Mouse (Mus musculus) urinary bladder, adult 2 months (tissue): ENCODE measurements around the gene Arid2. TPM values are rescaled to one million over a fixed set of nuclear protein-coding genes. Genes with fewer than 3 reads are reported as not detected.
"Not testable (repeated sequence)": the region's sequence is repeated elsewhere in the genome, so short reads cannot be mapped to it uniquely, and the experiment has no call there.

Experiments used
- DNase-seq: peaks from one replicate; pipeline ENCODE4 v3.0.0; 2022; ENCODE audit warnings: low spot score
- polyA plus RNA-seq: library from polyadenylated mRNA; depleted of rRNA; stranded (reverse); fragments of >200 nt; gene quantifications from 2 replicates; pipeline ENCODE4 v1.2.3, GENCODE M21; 2012

Gene Arid2
- polyA plus RNA-seq, 1 experiment = 14.1 TPM

DNA sequence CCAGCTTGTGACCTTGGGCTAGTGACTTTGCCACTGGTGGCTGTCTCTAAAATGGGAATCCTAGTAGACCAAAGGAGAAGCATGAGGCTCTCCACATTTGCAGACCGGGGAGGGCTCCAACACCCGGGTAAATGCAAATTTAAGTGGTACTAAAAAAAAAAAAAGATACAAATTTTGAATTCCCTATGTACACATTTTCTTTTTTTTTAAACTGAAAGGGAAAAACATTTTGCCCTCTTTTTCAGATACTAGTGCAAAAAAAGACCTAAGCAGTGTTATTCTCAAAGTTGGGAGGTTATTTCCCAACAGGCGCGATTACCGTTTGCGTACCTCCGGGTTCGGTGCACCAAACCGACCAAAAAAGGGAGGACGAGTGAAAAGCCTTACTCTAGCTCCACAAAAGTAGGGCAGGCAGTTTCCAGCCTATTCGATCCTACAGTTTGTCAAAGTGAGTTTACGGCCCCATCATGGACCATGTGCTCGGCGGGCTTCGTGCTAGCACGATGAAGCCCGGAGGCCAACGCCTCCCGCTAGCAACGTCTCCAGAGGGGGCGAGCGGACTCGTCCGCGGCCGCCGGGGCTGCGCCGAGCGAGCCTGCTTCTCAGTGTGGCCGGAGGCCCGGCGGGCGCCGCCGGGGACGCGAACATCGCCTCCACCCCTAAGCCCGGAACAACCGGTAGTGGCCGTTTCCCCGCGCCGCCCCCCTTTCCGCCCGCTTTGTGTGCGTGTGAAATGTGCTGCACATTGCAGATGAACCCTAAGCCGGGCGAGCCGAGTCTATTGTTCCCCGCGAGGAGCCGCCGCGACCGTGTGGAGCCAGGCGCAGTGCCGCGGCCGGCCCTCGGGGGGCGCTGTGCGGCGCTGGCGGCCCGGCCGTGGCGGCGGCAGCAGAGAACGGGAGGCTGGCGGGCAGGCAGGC lies 1.0 kb upstream of the Arid2 start:
- DNase-seq = peak; percentile 95

DNA sequence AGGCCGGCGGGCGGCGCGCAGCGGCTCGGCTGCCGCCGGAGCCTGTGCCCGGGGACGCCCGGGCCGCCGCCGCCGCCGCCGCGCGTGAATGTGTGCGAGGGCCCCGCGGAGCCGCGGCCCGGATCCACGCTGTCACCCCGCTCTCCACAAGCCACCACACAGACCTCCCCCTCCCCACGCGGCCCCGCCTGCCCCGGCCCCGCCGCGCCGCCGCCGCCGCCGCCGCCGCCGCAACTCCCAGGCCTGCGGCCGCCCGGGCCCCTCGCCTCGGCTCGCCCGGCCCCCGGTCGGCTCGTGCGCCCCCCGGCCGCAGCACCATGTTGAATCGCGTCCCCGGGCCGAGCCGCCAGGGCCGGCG lies 404 bp upstream of the Arid2 start:
- DNase-seq = no peak

DNA sequence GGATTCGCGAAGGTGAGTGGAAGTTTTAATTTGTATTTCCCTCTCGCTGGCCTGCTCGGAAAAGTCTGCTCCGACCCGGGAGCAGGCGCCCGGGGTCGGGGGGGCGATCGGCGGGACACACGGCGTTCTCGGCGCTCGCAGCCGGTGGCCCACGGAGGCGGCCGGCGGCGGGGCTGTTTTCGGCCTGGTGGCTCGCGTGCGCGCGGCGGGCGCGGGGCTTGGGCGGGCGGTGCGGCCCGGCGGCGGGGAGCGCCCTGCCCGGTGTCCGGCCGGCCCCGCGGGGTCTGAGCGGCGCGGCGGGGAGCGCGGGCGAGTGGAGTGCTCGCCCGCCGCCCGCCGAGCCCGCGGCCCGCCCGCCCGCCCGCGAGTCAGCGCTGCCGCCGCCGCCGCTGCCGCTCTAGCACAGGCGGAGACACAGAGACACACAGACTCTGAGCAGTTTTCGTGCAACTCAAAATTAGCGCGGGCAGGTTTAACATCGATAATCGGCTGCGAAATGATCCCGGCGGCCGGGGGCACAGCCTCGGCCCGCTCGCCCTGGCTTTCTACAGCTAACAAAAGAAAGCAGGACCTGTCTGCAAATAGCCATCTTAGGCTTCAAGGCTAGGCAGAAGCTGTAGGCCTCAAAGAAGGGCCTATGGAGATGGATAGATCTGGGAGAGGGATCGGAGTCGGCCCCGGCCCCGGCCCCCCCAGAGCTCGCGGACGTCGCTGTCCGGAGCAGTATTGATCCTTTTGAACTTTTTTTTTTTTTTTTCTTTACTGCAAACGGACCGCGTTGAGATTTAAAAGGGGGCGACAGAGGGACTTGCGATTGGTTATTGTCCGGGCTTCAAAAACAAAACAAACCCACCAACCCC lies 888 bp downstream of the Arid2 start:
- peak; percentile 58 for DNase-seq

DNA sequence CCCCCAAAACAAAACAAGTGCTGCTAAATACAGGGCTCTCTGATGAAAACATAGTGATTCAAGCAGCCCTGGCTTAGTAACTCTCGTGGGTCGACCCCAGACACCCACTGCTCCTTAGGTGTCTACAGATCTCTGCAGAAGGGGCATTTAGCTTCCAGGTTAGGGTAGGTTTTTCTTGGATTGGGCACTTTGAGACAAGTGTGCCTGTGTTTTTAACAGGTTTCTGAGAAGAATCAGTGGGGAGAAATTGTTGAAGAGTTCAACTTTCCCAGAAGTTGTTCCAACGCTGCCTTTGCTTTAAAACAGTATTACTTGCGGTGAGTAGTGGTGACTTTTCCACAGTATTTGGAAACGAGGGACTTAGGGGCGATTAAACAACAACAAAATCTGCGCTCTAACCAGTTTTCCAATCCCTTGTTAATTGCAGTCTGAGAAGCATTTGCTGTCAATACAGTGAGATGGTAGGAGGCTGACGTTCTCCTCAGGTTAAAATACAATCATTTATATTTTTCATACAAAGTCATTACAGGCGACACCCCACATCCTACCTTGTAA lies 1.6 kb downstream of the Arid2 start:
- no peak for DNase-seq

DNA sequence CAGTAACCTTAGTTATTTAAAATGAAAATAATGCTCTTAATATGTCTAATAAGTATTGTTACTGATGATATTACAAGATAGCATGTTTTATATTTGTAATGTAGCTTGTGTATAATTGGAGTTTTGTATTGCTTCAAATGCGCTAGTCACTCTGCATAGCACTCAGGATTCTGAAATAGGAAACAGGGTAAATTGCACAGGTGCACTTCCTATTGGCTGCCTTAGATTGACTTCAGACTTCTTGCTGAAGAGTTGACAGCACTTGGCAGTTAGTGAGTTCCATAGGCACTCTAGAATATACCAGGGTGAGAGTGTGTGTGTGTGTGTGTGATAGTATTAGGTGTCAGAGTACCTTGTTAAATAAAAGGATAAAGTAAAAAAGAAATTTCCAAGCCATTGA lies 2.7 kb downstream of the Arid2 start:
- no peak for DNase-seq

DNA sequence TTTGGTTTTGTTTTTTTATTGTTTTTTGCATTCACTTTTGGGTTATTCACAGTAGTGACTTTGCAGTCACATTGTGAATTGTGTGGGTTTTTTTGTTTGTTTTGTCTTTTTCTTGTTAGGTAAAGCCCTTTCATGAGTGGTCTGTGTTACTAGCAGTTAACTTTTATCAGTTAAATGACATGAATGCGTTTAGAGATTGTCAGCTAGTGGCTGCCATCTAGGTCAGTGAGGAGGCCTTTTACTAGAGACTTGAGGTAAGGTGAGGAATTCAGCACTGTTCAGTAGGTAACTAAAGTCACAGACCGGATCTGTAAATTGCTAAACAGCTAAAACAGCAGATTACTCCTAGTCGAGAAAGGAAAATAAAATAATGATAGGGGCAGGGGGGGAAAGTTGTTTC lies 6.1 kb downstream of the Arid2 start:
- no peak for DNase-seq

DNA sequence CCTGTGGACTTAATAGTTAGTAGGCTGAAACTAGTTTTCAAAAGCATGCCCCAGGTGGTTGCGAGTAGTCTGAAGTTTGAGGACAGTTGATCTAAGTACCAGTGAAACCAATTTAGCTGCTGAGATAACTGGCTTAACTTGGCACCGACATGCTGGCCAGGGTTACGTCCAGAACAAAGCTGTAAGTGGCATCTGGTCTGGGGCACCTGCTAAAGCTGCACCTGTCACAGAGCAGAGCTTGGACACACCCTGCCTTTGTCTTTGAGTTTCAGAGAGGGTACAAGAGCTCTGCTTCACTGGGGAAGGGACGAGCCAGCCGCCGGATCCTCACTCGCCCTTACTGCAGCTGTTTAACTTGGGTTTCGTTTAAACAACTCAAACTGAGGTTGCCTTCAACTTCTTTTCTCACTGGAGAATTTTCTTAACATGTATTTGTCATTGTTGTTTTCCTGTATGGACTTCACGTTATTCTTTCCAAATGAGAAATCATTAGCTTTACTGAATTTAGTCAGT lies 9.8 kb downstream of the Arid2 start:
- no peak for DNase-seq

DNA sequence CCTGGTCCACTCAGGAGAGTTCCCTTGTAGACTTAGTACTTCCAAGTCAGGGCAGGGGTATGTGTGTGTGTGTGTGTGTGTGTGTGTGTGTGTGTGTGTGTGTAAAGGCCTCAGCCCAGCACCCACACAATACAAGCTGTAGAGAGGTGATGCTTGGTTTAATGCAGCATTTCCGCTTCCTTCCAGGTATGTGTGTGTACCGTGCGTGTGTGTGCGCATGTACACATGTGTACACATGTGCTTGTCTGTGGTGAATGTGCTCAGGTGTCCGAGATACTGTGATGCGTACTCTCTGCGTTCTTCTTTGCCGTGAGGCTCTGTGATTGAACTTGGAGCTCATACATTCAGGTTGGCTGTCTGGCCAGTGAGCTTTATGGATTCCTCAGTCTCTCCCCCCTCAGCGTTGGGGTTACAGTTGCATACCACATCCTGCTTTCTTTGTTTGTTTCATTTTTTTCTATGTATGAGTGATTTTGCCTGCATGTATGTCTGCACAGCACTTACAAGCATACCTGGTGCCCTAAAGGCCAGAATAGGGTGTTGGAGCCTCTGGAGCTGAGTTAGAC lies 10.4 kb downstream of the Arid2 start:
- no peak for DNase-seq

DNA sequence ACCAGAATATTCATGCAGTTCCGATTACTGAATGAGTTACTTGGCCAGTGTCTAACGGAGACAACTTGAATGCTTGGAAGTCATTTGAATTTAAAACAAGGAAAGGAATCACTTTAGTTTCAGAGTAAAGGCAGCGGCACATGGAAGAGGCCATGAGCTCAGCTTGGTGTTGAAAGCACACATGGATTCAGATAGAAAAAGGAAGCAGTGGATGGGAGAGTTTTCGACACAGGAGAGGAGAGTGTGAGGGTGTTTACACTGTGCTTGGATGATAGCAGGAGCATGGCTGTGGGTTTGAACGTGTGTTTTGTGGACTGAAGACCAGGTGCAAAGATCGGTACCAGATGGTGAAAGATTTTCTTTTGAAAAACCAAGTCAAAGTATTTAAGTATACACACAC lies 22.0 kb downstream of the Arid2 start:
- DNase-seq = no peak

DNA sequence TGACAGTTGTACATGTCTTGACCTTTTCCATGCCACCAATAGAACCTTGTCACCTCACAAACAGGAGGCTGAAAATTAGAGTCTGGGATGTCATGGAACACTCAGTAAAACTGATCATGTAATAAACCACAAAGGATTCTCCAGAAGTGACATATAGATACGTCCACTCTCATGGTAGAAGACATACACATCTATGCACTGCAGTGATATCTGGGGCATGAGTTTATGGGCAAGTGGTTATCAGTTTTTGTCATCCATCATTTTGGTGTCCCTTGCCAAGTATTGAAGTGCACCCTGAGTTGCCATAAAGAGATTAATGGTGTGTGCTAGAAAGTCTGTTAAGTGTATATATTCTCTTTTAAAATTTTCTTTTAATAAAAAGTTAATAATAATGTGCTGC lies 25.6 kb downstream of the Arid2 start:
- no peak for DNase-seq

DNA sequence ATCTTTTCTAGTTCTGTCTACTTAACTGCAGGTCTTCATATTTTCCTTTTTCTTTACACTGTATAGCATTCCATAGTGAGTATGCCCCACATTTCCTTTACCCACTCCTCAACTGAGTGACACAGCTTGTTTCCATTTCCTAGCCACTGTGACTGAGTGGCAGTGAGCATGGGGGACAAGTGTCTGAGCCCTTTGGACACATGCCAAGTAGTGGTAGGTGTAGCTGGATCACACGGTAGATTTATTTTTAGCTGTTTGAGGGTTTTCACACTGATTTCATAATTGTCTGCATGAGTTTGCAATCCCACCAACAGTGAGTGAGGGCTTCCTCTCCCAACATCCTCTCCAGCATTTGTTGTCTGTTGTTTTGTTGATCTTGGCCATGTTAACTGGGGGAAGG lies 28.3 kb downstream of the Arid2 start:
- no peak for DNase-seq

DNA sequence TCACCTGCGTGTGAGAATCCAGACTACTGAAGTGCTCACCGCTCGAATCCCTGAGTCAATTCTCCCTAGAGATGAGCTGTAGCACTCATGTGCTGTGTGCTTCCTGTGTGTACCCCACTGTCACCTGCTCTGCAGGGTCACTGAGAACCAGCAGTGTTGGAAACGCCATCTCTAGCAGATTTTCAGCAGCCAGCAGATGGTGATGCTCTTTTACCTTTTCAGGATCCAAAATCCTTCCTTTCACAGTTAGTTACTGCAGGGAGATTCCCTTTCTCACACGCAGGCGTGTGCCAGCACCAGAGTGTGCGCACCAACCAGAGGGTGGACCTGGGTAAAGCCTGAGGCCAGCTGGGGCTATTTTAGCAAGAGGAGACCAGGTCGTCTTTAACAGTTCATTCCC lies 32.0 kb downstream of the Arid2 start:
- no peak for DNase-seq

DNA sequence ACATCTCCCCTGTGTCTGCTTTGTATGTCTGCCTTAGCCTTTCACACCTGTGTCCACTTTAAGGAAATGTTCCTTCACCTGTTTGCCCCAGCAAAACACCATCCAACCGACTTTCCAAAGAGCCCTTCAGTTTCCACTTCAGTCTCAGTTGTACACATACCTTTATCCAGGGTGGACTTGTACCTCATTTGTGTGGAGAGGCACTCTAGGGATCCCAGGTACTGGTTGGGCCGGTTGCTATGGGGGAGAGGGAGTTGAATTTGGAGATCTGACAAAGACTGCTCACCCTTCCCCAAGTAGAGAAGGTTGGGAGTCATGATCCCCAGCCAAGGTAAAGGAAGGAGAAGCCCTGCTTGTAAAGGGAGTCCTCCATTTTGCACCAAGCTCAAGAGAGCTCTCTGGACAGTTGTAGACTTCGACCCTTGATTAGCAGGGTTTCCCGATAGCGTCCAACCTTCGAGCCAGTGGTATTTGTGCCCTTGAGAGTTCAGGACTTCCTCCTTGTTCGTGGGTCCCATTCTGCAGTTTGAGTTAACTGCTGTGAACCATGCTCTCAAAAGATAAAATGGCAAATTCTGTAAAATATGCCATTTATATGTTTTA lies 38.5 kb downstream of the Arid2 start:
- DNase-seq = no peak

DNA sequence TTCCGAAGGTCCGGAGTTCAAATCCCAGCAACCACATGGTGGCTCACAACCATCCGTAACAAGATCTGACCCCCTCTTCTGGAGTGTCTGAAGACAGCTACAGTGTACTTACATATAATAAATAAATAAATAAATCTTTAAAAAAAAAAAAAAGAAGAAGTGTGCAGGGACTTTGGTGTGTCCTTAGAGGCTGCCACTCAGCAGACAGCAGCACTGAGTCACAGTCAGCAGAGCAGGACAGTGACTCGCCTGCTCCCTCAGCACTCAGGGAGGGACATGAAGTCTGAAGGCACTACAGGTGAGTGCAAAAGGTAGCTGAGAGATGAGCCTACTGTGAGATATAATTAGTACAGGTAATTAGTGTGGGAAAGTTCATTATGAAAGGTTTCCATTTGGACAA lies 41.4 kb downstream of the Arid2 start:
- not testable (repeated sequence) for DNase-seq

DNA sequence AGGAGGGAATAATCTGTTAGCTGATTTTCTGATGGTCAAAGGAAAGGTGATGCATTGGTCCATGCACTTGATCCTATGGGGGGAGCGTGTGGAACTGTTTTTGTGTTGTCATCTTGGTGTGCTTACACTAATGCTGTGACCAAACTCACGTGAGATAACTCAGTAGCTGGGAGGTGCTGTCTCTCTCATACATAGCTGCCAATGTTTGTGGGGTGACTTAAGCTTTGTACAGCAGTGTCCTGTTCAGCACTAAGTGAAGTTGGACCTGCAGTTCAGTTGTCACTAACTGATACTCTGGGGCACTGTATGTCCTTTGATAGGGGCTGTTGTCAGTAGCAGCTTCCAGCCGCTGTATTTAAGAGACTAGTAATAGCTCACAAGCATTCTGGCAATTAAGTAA lies 43.2 kb downstream of the Arid2 start:
- no peak for DNase-seq

DNA sequence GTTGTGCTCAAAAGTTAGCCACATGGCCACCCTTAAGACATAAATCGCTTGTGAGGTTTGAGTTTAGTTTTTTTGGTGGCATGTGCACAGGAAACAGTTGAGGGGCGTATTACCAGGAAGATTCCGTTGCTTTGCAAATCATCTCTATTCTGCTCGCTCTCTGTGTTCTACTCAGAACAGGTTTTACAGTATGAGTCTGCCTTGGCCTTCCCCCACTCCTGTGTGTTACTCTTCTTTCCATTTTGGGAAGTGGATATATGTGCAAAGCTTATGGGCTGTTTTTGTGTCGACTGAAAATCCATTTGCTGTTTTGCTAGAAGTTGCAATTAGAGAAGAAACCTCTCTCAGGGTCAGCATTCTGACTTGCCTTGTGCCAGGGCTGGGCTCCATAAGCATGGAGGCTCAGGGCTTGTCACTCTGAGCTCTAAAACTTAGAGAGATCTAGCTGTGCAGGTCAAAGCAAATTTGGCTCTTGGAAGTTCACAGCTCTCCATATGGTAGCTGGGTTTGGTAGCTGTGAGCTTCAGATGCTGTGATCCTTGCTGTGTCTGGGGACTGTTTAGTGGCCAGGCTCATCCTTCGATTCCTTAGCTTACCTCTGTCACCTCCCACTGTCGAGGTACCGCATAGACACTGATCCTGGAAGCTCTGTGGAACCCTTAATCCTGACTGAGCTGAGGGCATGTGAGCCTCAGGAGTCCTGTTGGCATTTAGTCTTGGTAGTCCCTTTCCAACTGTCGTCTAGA lies 45.3 kb downstream of the Arid2 start:
- no peak for DNase-seq

DNA sequence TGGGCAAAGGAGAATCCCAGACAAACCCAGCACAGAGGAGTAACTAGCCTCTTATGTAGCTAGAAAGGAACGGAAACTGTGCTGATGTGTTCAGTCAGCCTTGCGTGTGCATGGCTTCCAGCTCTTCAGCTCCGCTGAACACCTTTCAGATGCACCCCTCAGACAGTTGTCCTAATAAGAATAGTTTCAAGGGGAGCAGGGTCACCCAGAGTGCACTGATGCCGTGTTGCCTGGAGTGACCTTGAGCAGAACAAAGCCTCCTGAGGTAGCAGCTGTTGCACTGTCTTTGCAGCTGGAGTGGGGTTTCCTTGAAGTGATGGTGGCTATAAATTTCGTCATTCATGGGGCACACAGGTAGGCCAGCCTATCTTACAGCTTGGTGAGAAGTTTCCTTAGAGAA lies 46.0 kb downstream of the Arid2 start:
- no peak for DNase-seq

DNA sequence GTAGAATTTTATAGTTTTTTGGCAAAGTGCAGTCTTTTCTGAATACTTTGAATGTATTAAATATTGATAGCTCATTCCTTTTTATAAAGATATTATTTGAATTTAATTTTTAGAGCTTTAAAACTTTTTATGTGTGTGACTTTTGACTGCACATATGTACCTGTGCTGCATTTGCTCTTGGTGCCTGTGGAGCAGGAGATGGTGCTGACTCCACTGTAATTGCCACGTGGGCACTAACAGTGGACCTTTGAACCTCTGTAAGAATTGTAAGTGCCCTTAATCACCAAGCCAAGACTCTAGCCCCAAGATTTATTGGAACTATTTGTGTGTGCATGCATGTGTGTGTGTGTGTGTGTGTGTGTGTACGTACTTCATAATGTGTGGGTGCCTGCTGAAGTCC lies 53.6 kb downstream of the Arid2 start:
- DNase-seq = no peak

DNA sequence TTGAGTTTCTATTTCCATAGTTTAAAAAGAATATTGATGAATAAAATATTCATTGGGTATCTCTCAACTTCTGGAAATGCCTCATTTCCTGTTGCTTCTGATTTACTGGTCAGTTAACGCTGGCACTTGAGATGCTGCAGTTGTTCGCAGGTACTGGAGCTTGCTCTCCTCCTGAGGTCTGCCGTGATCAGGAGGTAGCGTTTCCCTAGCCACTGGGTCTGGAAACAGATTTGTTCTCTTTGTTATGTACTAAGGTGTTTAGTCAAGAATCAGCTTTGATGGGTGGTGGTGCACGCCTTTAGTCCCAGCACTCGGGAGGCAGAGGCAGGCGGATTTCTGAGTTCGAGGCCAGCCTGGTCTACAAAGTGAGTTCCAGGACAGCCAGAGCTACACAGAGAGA lies 54.8 kb downstream of the Arid2 start:
- no peak for DNase-seq

DNA sequence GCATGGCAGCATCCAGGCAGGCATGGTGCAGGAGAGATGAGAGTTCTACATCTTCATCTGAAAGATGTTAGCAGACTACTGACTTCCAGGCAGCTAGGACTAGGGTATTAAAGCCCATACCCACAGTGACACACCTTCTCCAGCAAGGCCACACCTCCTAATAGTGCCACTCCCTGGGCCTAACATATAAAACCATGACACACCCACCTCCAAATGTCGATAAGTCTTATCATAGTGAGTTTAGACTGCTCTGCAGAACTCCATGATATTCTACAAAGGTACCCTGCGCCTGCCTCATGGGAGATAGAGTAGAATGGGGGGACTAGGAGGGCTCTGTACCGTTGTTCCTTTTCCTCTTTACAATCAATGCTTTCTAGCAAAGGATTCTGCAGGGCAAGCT lies 55.6 kb downstream of the Arid2 start:
- DNase-seq = no peak
